In the genomic region with DNA sequence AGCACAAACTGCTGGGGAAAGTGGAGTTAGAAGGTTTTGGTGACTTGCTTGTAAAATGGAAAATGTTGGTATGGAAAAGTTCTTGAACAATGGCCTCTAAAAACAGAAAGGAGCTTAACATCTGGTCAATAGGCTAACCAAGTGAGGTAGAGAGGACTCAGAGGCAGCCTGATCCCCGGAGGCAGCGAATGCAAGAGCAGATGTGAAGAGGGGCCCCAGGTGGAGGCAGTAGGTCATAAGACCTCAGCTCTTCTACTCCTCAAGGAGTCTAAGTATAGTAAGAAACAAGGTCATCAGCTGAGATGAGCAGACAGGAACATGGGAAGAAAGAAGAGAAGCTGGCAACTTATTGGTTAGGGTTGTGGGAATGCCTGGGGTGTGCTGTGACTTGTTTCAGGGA, we compare ENCODE assay signal across 15 mouse cellular contexts.
"Had no signal": no experiment of that assay in that cellular context is flagged by ENCODE, and none has a peak within 500 bp of the region (broad histone marks: within the 10 kb centered on the region; RNA-seq: fewer than 3 reads in every experiment).

No protein-coding gene starts in this region.

- H3K4me1 ChIP-seq: liver, embryonic 13.5 days had no signal

- H3K9me3 ChIP-seq: liver, embryonic 13.5 days; lung, embryonic 15.5 days; midbrain, embryonic 10.5 days had no signal

- H3K36me3 ChIP-seq: liver, embryonic 13.5 days; lung, embryonic 15.5 days; midbrain, embryonic 10.5 days had no signal

- H3K4me2 ChIP-seq: liver, embryonic 13.5 days; lung, embryonic 15.5 days had no signal

- H3K27me3 ChIP-seq: liver, embryonic 13.5 days; lung, embryonic 15.5 days had no signal

- H3K9ac ChIP-seq: liver, embryonic 13.5 days; lung, embryonic 15.5 days had no signal

- DNase-seq: kidney, adult 18-20 months; kidney, postnatal 25 days; layer of hippocampus, postnatal 36 days; liver, embryonic 13.5 days; lung, postnatal 10 days; lung, postnatal 36 days; midbrain, embryonic 14.5 days had no signal

- H3K4me3 ChIP-seq: layer of hippocampus, adult 2 months; left cerebral cortex, adult 2 months; liver, embryonic 13.5 days; lung, embryonic 15.5 days; megakaryocyte, embryonic 14.5 days; midbrain, embryonic 10.5 days had no signal

- ATAC-seq: inflammation-experienced regulatory T-cells, adult 6 months; intestine, embryonic 16.5 days had no signal

- H3K27ac ChIP-seq: kidney, postnatal 0 days; layer of hippocampus, adult 2 months; left cerebral cortex, adult 2 months; liver, embryonic 13.5 days; lung, embryonic 15.5 days; midbrain, embryonic 10.5 days had no signal
